Mouse (Mus musculus): ENCODE measurements at regions not wholly inside any gene's neighbourhood (a gene's known extent, or its start where the extent isn't known, plus 50 kb on each side); places are given as distances from the start of the nearest gene placed in this dataset.
A peak's percentile ranks its signal among the peaks of the same experiment; 100 is the strongest.

DNA sequence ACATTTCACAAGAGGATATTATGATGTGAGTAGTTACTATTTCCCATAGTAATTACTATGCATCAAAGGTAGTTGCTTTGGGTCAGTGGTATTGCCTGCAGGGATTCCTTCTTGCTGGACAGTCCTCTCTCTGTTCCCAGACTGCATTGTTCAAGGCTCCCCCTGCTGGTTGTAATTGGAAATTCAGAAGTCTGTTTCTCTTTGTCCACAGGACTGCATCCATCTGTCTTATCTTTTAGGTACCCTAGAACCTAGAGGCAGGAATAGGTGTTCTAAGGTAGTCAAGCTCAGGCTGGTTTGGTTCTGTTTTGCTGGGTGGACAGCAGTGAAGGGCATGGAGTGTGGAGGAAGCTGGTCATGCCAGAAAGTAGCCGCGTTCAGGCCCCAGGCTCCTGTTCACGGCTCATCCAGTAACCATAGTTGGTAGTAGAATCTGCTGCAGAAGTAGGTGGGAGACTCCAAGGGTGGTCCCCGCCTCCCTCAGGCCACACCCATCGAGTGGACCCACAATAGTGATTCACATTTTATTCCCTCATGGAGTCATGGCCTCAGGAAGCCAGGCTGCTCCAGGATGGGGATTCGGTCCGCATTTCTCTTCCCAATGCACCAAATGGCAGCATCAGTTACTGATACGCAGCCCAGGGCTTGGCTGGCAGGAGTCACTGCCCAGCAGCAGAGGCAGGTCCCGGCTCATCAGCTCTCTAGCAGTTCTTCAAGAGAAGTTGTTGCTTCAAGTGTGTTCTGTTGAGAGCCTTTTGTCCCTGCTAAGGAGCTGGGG lies 51.7 kb upstream of the Caprin1 start:
- Histone ChIP-seq H3K27me3 (ENCODE audit: control insufficient read depth, insufficient read depth, low read length) (no peaks in the 10 kb centered on the region), H3K36me3 (replicated peaks; ENCODE audit: control insufficient read depth, insufficient read depth, low read length) (no peaks in the 10 kb centered on the region), H3K4me1 (ENCODE audit: control insufficient read depth, insufficient read depth) (no peaks in the 10 kb centered on the region), H3K27ac (ENCODE audit: low read depth) (no peak overlapping the region), H3K4me2 (ENCODE audit: low read depth, low read length) (no peak overlapping the region), H3K9ac (replicated peaks; ENCODE audit: low read depth, low read length) (no peak overlapping the region), H3K4me3 (ENCODE audit: low read depth, low read length) (no peak overlapping the region), H3K9me3 (replicated peaks; ENCODE audit: control insufficient read depth, low read length) (no peaks in the 10 kb centered on the region)
- peak; percentile 62 for DNase-seq (ENCODE audit: low spot score)
- WGBS, result 68% methylated on average over 9 of the region's 9 CpGs
- no peak for TF ChIP-seq EP300 (IDR thresholded peaks at IDR 0.05; ENCODE audit: low read depth)
- peak; percentile 73 for TF ChIP-seq CTCF (IDR thresholded peaks at IDR 0.05; ENCODE audit: low read depth)
- no peak for ATAC-seq (ENCODE audit: insufficient read depth, low read depth)

DNA sequence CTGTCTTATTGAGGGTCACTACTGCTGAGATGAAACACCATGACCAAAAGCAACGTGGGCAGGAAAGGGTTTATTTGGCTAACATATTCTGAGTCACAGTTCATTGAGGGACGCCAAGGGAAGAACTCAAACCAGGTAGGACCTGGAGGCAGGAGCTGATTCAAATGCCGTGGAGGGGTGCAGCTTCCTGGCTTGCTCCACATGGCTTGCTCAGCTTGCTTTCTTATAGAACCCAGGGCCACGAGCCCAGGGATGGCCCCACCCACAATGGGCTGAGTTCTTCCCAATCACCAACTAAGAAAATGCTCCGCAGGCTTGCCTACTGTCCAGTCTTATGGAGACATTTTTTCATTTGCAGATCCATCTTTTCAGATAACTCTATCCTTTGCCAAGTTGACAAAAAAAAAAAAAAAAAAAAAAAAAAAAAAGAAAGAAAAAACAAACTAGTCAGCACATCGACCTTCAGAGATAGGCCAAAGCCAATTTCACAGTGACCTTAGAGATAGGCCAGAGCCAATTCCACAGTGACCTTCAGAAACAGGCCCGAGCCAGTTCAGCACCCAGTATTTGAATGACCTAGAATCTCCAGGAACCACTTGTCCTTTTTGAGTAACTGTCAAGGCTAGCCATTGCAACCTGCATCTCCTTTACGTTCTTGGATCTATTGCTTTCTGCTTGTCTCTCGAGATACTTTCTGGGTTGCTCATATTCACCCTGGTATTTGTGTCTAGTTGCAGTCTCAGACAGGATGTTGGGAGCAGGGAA lies 52.5 kb upstream of the Caprin1 start:
- Histone ChIP-seq H3K27me3 (ENCODE audit: control insufficient read depth, insufficient read depth, low read length) (no peaks in the 10 kb centered on the region), H3K9ac (replicated peaks; ENCODE audit: low read depth, low read length) (no peak overlapping the region), H3K9me3 (replicated peaks; ENCODE audit: control insufficient read depth, low read length) (no peaks in the 10 kb centered on the region), H3K36me3 (replicated peaks; ENCODE audit: control insufficient read depth, insufficient read depth, low read length) (no peaks in the 10 kb centered on the region), H3K4me1 (ENCODE audit: control insufficient read depth, insufficient read depth) (no peaks in the 10 kb centered on the region), H3K27ac (ENCODE audit: low read depth) (no peak overlapping the region), H3K4me2 (ENCODE audit: low read depth, low read length) (no peak overlapping the region), H3K4me3 (ENCODE audit: low read depth, low read length) (no peak overlapping the region)
- ATAC-seq (ENCODE audit: insufficient read depth, low read depth) (no peak), DNase-seq (ENCODE audit: low spot score) (no peak)
- WGBS, result 67% methylated on average over 9 of the region's 9 CpGs
- TF ChIP-seq EP300 (IDR thresholded peaks at IDR 0.05; ENCODE audit: low read depth) (no peak), CTCF (IDR thresholded peaks at IDR 0.05; ENCODE audit: low read depth) (no peak)

DNA sequence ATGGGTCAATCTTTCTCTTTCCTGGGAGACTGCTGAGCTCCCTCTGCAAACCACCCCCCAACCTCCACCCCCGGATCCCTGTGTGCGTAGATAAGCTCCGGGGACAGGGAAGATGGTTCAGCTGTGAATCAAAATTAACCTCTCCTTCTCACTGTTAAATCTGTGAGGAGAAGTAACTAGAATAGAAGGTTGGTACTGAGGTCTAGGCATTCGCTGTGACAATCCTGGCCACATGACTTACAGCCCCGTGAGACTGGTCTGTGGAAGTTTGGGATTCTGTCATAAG lies 53.0 kb upstream of the Caprin1 start:
- no peak for DNase-seq (ENCODE audit: low spot score)
- no peaks in the 10 kb centered on the region for H3K9me3 ChIP-seq (replicated peaks; ENCODE audit: control insufficient read depth, low read length)
- H3K27me3 ChIP-seq (ENCODE audit: control insufficient read depth, insufficient read depth, low read length), result no peaks in the 10 kb centered on the region
- 53% methylated on average over 5 of the region's 5 CpGs for WGBS
- H3K9ac ChIP-seq (replicated peaks; ENCODE audit: low read depth, low read length), result no peak overlapping the region
- H3K4me2 ChIP-seq (ENCODE audit: low read depth, low read length), result no peak overlapping the region
- H3K4me3 ChIP-seq (ENCODE audit: low read depth, low read length), result no peak overlapping the region
- ATAC-seq (ENCODE audit: insufficient read depth, low read depth), result no peak
- no peaks in the 10 kb centered on the region for H3K4me1 ChIP-seq (ENCODE audit: control insufficient read depth, insufficient read depth)
- no peaks in the 10 kb centered on the region for H3K36me3 ChIP-seq (replicated peaks; ENCODE audit: control insufficient read depth, insufficient read depth, low read length)
- no peak overlapping the region for H3K27ac ChIP-seq (ENCODE audit: low read depth)
- TF ChIP-seq EP300 (IDR thresholded peaks at IDR 0.05; ENCODE audit: low read depth), result no peak

DNA sequence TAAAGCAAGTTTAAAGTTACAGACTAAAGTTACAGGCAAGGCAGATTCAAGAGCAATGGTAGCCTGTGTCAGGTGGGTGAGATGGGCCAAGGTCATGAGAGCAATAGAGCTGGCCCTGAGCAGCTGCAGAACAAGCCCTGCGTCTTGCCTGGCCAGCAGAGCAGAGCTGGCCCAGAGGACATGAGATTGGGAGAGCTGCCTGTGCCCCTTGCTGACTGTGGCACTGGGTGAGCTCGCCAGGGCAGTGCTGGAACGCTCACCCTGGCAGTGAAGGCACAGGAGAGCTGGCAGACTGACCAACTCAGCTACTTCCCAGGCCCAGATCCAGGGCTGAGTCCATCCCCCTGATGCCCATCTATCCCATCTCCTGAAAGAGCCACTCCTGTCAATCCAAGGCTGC lies 53.7 kb upstream of the Caprin1 start:
- Histone ChIP-seq H3K9me3 (replicated peaks; ENCODE audit: control insufficient read depth, low read length) (no peaks in the 10 kb centered on the region), H3K27me3 (ENCODE audit: control insufficient read depth, insufficient read depth, low read length) (no peaks in the 10 kb centered on the region), H3K36me3 (replicated peaks; ENCODE audit: control insufficient read depth, insufficient read depth, low read length) (no peaks in the 10 kb centered on the region), H3K4me3 (ENCODE audit: low read depth, low read length) (no peak overlapping the region), H3K4me1 (ENCODE audit: control insufficient read depth, insufficient read depth) (no peaks in the 10 kb centered on the region), H3K27ac (ENCODE audit: low read depth) (no peak overlapping the region), H3K4me2 (ENCODE audit: low read depth, low read length) (no peak overlapping the region), H3K9ac (replicated peaks; ENCODE audit: low read depth, low read length) (no peak overlapping the region)
- no peak for ATAC-seq (ENCODE audit: insufficient read depth, low read depth)
- no peak for DNase-seq (ENCODE audit: low spot score)
- 68% methylated on average over 3 of the region's 3 CpGs for WGBS
- no peak for TF ChIP-seq CTCF (IDR thresholded peaks at IDR 0.05; ENCODE audit: low read depth)
- TF ChIP-seq EP300 (IDR thresholded peaks at IDR 0.05; ENCODE audit: low read depth), result no peak

DNA sequence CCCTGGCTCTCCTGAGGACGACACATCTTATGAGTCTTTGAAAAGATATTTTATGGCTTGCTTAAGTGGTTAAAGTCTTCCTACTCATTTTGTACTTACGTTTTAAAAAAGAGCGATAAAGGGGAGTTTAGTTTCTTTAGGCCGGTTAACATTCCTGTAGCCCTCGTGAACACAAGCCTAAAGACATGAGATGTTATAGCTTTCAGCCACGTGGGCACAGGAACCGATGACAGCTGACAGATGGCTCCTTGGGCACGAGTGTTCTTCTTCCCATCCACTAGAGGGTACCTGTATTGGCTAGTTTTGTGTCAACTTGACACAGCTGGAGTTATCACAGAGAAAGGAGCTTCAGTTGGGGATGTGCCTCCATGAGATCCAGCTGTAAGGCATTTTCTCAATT lies 63.8 kb upstream of the Caprin1 start:
- Histone ChIP-seq H3K9ac (replicated peaks; ENCODE audit: low read depth, low read length) (no peak overlapping the region), H3K36me3 (replicated peaks; ENCODE audit: control insufficient read depth, insufficient read depth, low read length) (no peaks in the 10 kb centered on the region), H3K4me3 (ENCODE audit: low read depth, low read length) (no peak overlapping the region), H3K4me1 (ENCODE audit: control insufficient read depth, insufficient read depth) (no peaks in the 10 kb centered on the region), H3K9me3 (replicated peaks; ENCODE audit: control insufficient read depth, low read length) (no peaks in the 10 kb centered on the region), H3K27ac (ENCODE audit: low read depth) (no peak overlapping the region), H3K27me3 (ENCODE audit: control insufficient read depth, insufficient read depth, low read length) (no peaks in the 10 kb centered on the region), H3K4me2 (ENCODE audit: low read depth, low read length) (no peak overlapping the region)
- WGBS, result 75% methylated on average over 8 of the region's 8 CpGs
- TF ChIP-seq CTCF (IDR thresholded peaks at IDR 0.05; ENCODE audit: low read depth) (no peak), EP300 (IDR thresholded peaks at IDR 0.05; ENCODE audit: low read depth) (no peak)
- ATAC-seq (ENCODE audit: insufficient read depth, low read depth) (no peak), DNase-seq (ENCODE audit: low spot score) (no peak)
